Mouse (Mus musculus) frontal cortex, postnatal 10 days (tissue): Measurements from ENCODE around the gene Olfr1295.

Experiments
- DNase-seq, 2 experiments: peaks; one replicate each; pipeline ENCODE4 v3.0.0; 2022; ENCODE audit warnings: low spot score in 2 of 2, mixed read lengths in 1 of 2

The Olfr1295 gene

GRCm38 (mm10) chr2:111569581-111569980 lies at the start of gene Olfr1295:
Gene Olfr1295 (minus strand): TSS chr2:111569681.
- no peak for DNase-seq

- DNase-seq = no peak
These were observed 29.3 kb downstream of the Olfr1295 start, which contains the start of gene Olfr1294 for GRCm38 (mm10) chr2:111540191-111540590. Gene Olfr1294 (minus strand): TSS chr2:111540291.

- DNase-seq = no peak
These were observed 44.6 kb downstream of the Olfr1295 start, which contains the start of gene Olfr1293-ps for GRCm38 (mm10) chr2:111524903-111525302. Gene Olfr1293-ps (plus strand): TSS chr2:111525203.

DNA sequence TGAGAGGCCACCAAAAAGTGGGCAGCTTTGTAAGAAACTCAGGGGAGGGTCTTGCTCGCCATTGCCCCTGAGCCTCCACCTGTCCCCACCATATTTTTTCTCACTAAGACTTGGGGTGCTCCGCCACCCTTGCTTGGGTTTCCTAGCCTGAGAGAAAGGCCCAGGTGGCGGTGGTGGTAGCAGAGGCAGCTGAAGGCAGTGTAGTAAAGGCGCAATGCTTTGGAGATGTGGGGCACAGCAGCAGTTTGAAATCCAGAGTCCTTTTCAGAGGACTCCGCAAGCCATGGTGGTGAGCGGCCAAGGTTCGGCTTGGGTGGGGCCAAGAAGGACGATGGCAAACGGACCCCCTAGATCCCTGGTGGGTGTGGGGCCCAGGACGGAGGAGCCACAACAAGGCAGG lies 52.0 kb downstream of the Olfr1295 start:
- DNase-seq = no peak
